Mouse (Mus musculus) ovary, postnatal 36 days (tissue): ENCODE results near the gene Snrnp25.

ENCODE experiments used
- DNase-seq: peaks from one replicate; pipeline ENCODE4 v3.0.0; 2022; ENCODE audit warnings: low spot score, mixed read lengths

The Snrnp25 gene

DNA sequence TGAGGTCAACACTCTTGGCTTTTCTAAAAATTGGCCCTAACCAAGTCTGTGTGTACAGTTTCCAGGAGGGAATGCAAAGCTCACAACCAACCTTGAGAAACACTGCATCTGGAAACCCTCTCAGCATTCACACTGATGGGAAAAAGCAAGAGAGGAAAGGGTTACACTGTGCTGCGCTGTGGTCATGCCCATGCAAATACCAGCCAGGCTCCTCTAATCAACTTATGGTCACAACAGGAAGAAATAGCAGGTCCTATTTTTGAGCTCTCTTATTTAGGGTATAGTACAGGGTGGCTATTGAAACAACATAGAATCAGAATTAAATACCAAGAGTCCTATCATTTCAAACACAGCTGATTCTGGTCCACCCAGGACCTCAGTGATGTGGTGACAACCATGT, 39.4 kb downstream of the Snrnp25 start:
- no peak for DNase-seq

GRCm38 (mm10) chr11:32245614-32246013, 40.4 kb downstream of the Snrnp25 start:
- DNase-seq: no peak

GRCm38 (mm10) chr11:32247068-32247467, 41.9 kb downstream of the Snrnp25 start:
- DNase-seq: no peak

- no peak for DNase-seq
Measured at GRCm38 (mm10) chr11:32248350-32248749, 43.1 kb downstream of the Snrnp25 start.

DNA sequence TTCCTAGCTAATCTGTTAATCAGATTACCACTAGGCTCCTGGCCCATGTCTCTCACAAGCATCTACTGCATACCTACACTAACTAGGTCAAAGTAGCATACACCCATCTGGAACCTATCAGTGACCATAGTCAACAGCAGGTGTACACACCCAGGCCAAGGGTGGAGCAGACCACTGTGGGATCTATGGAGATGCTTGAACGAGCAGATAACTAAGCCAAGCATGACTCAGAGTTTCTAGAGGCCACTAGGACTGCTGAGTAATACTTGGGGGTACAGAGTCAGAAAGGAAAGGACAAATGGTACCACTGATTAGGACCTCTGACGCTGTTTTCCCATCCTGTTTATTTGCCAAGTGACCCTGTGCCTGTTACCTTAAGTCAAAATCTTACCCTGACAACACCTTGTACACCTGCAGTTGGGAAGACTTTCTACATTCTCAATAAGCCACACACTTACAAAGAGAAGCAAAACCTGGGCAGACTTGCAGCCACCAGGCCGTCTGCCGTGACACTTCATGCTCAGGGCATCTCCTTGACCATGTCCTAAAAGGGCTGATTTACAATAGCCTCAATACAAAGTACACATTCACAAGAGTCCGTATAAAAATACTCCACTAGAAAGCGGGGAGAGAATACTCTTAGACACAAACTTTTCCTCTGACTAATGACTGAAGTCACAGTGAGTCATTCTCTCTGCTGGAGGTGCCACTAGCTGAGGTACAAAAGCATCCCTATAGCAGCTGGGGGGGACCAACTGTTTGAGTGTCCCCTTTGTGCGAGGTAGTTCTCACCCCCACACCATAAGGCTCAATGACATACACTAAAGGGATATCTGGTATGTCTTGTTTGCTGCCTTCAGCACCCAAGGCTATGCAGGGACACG, 45.9 kb downstream of the Snrnp25 start:
- DNase-seq: no peak

GRCm38 (mm10) chr11:32253121-32253520, 47.9 kb downstream of the Snrnp25 start:
- DNase-seq: no peak

DNA sequence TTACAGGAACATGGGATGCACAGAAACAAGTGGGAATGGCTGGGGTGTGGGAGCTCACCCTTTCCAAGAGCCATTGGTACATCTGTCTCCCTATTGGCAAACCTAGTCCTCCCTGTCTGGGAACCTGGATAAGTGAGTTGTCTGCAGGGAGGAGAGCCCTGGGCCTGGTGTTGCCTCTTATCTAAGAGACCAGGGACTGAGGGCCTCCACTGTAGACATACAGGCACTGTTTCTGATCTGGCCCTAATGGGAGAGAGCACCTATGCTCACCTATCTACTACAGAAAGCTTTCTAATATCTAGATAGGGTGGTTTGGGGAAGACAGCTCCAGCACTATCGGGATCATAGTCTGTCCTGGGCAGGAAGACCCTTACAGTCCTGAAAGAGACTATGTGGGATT, 50.9 kb downstream of the Snrnp25 start:
- no peak for DNase-seq

DNA sequence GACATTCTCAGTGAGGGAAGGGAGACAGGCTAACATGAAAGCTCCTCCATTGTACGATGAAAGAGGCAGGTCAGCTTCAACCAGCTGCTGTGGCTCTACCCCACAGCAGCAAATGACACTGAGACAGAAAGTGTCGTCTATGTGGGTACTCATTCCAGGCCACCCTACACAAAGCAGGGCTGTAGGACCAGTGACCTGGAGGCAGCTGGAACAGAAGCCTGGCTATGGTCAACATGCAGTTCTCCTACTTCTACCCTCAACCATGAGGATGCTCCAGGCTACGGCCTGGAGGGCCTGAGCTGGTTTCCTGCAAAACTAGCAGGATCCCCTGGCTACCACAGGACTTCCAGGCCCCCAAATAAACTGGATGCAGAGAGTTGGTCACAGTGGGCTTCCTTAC, 51.4 kb downstream of the Snrnp25 start:
- DNase-seq: no peak
